Mouse (Mus musculus): ENCODE measurements around the gene Olfr661.

Gene Olfr661

GRCm38 (mm10) chr7:104686201-104686600 lies at the start of gene Olfr661:
Gene Olfr661 (plus strand): TSS chr7:104686501.
- DNase-seq: no peak

- peak; percentile 8 for DNase-seq
Measured at GRCm38 (mm10) chr7:104646841-104647482, 39.3 kb upstream of the Olfr661 start, which contains the start of gene Olfr658. Gene Olfr658 (minus strand): TSS chr7:104647305.

- no peak for DNase-seq
Measured at GRCm38 (mm10) chr7:104666453-104666852, 19.8 kb upstream of the Olfr661 start, which contains the start of gene Olfr659. Gene Olfr659 (plus strand): TSS chr7:104666753.
